Mouse (Mus musculus): Measurements from ENCODE around the gene Zbtb7a. TPM values are rescaled to one million over a fixed set of nuclear protein-coding genes. Genes with fewer than 3 reads are reported as not detected.
"Not testable (repeated sequence)": the region's sequence is repeated elsewhere in the genome, so short reads cannot be mapped to it uniquely, and the experiment has no call there.

Zbtb7a gene
- polyA plus RNA-seq, 1 experiment from 2014 or later, result 16.2 TPM

- no peaks in the 10 kb centered on the region for H3K27me3 ChIP-seq (replicated peaks)
- ATAC-seq (replicated peaks), result peak; percentile 77
- WGBS, result under 1% methylated on average over 77 of the region's 77 CpGs
Measured at GRCm38 (mm10) chr10:81176466-81177271, 41.6 kb downstream of the Zbtb7a start, which contains the start of gene Eef2. TSS of gene Eef2 (plus strand) at chr10:81176631.

GRCm38 (mm10) chr10:81177491-81177925 is 42.5 kb downstream of the Zbtb7a start:
- peaks cover 63% of the 10 kb centered on the region for H3K4me1 ChIP-seq

More at GRCm38 (mm10) chr10:81176466-81177271, 41.6 kb downstream of the Zbtb7a start, which contains the start of gene Eef2:
- peak within 1 kb of the TSS; percentile 96 for H3K4me3 ChIP-seq
- peak within 1 kb of the TSS; percentile 94 for H3K27ac ChIP-seq
- peak within 1 kb of the TSS; percentile 91 for H3K4me2 ChIP-seq
- no peaks in the 10 kb centered on the region for H3K9me3 ChIP-seq
- H3K4me1 ChIP-seq, result peaks cover 55% of the 10 kb centered on the region
- peak within 1 kb of the TSS; percentile 94 for H3K9ac ChIP-seq
- H3K36me3 ChIP-seq (replicated peaks), result peaks cover 42% of the 10 kb centered on the region

GRCm38 (mm10) chr10:81177958-81178712 is 43.1 kb downstream of the Zbtb7a start:
- WGBS, result 69% methylated on average over 14 of the region's 14 CpGs
- Histone ChIP-seq H3K27me3 (replicated peaks) (no peaks in the 10 kb centered on the region), H3K4me2 (peak overlapping the region; percentile 91), H3K4me1 (peaks cover 58% of the 10 kb centered on the region), H3K36me3 (replicated peaks) (peaks cover 46% of the 10 kb centered on the region), H3K27ac (no peak overlapping the region), H3K4me3 (peak overlapping the region; percentile 96), H3K9me3 (no peaks in the 10 kb centered on the region), H3K9ac (peak overlapping the region; percentile 94)
- no peak for ATAC-seq (replicated peaks)

More at GRCm38 (mm10) chr10:81177491-81177925, 42.5 kb downstream of the Zbtb7a start:
- H3K9ac ChIP-seq, result peak overlapping the region; percentile 94
- whole genome bisulfite sequencing, result 13% methylated on average over 16 of the region's 16 CpGs
- peaks cover 46% of the 10 kb centered on the region for H3K36me3 ChIP-seq (replicated peaks)
- H3K27me3 ChIP-seq (replicated peaks), result no peaks in the 10 kb centered on the region
- H3K27ac ChIP-seq, result peak overlapping the region; percentile 94
- peak overlapping the region; percentile 96 for H3K4me3 ChIP-seq
- H3K4me2 ChIP-seq, result peak overlapping the region; percentile 91
- no peaks in the 10 kb centered on the region for H3K9me3 ChIP-seq
- ATAC-seq (replicated peaks), result no peak

GRCm38 (mm10) chr10:81178927-81179326 is 43.9 kb downstream of the Zbtb7a start:
- H3K9me3 ChIP-seq, result no peaks in the 10 kb centered on the region
- peak overlapping the region; percentile 2; the same call in 1 of the 2 replicates for H3K9ac ChIP-seq
- no peak overlapping the region for H3K4me3 ChIP-seq
- peaks cover 46% of the 10 kb centered on the region for H3K36me3 ChIP-seq (replicated peaks)
- H3K27ac ChIP-seq, result no peak overlapping the region
- ATAC-seq (replicated peaks), result no peak
- no peak overlapping the region for H3K4me2 ChIP-seq
- H3K27me3 ChIP-seq (replicated peaks), result no peaks in the 10 kb centered on the region
- H3K4me1 ChIP-seq, result peaks cover 56% of the 10 kb centered on the region
- 93% methylated on average over 11 of the region's 11 CpGs for WGBS

GRCm38 (mm10) chr10:81179451-81180342 is 44.7 kb downstream of the Zbtb7a start:
- Histone ChIP-seq H3K36me3 (replicated peaks) (peaks cover 50% of the 10 kb centered on the region), H3K4me3 (no peak overlapping the region), H3K4me2 (no peak overlapping the region), H3K9ac (no peak overlapping the region), H3K27ac (no peak overlapping the region), H3K4me1 (peaks cover 53% of the 10 kb centered on the region), H3K27me3 (replicated peaks) (no peaks in the 10 kb centered on the region), H3K9me3 (no peaks in the 10 kb centered on the region)
- ATAC-seq (replicated peaks), result no peak
- 91% methylated on average over 32 of the region's 32 CpGs for WGBS

GRCm38 (mm10) chr10:81180946-81181345 is 45.9 kb downstream of the Zbtb7a start:
- WGBS, result 92% methylated on average over 13 of the region's 13 CpGs
- no peak overlapping the region for H3K4me2 ChIP-seq
- H3K27ac ChIP-seq, result no peak overlapping the region
- H3K9me3 ChIP-seq, result no peaks in the 10 kb centered on the region
- no peak overlapping the region for H3K4me3 ChIP-seq
- no peaks in the 10 kb centered on the region for H3K27me3 ChIP-seq (replicated peaks)
- no peak overlapping the region for H3K9ac ChIP-seq
- ATAC-seq (replicated peaks), result no peak
- H3K4me1 ChIP-seq, result peaks cover 41% of the 10 kb centered on the region
- H3K36me3 ChIP-seq (replicated peaks), result peaks cover 53% of the 10 kb centered on the region

GRCm38 (mm10) chr10:81181860-81182259 is 46.8 kb downstream of the Zbtb7a start:
- Histone ChIP-seq H3K4me1 (peaks cover 38% of the 10 kb centered on the region), H3K27ac (peak overlapping the region; percentile 56; the same call in 1 of the 2 replicates), H3K36me3 (replicated peaks) (peaks cover 59% of the 10 kb centered on the region)
- H3K9me3 ChIP-seq; H3K4me3 ChIP-seq; ATAC-seq (replicated peaks); H3K9ac ChIP-seq; H3K4me2 ChIP-seq; H3K27me3 ChIP-seq (replicated peaks): not testable (repeated sequence)
- WGBS, result 75% methylated on average over 12 of the region's 12 CpGs

GRCm38 (mm10) chr10:81182336-81183333 is 47.6 kb downstream of the Zbtb7a start, which contains the start of gene Dapk3:
TSS of gene Dapk3 (plus strand) at chr10:81183005.
- H3K4me1 ChIP-seq, result peaks cover 33% of the 10 kb centered on the region
- H3K4me3 ChIP-seq, result peak within 1 kb of the TSS; percentile 58

GRCm38 (mm10) chr10:81183805-81184204 is 48.8 kb downstream of the Zbtb7a start, which contains the start of gene 4930442H23Rik:
TSS of gene 4930442H23Rik (minus strand) at chr10:81183849.
- 86% methylated on average over 5 of the region's 5 CpGs for WGBS
- H3K36me3 ChIP-seq (replicated peaks), result peaks cover 48% of the 10 kb centered on the region

More at GRCm38 (mm10) chr10:81182336-81183333, 47.6 kb downstream of the Zbtb7a start, which contains the start of gene Dapk3:
- peaks cover 60% of the 10 kb centered on the region for H3K36me3 ChIP-seq (replicated peaks)
- H3K9ac ChIP-seq, result peak within 1 kb of the TSS; percentile 72
- no peaks in the 10 kb centered on the region for H3K9me3 ChIP-seq
- ATAC-seq (replicated peaks), result peak; percentile 94
- H3K4me2 ChIP-seq, result peak within 1 kb of the TSS; percentile 53
- H3K27ac ChIP-seq, result peak within 1 kb of the TSS; percentile 88
- no peaks in the 10 kb centered on the region for H3K27me3 ChIP-seq (replicated peaks)
- WGBS, result 4% methylated on average over 53 of the region's 53 CpGs

GRCm38 (mm10) chr10:81184765-81185164 is 49.7 kb downstream of the Zbtb7a start:
- Histone ChIP-seq H3K4me3 (no peak overlapping the region), H3K4me1 (peaks cover 23% of the 10 kb centered on the region), H3K9ac (no peak overlapping the region), H3K4me2 (no peak overlapping the region), H3K9me3 (no peaks in the 10 kb centered on the region), H3K36me3 (replicated peaks) (peaks cover 38% of the 10 kb centered on the region), H3K27me3 (replicated peaks) (no peaks in the 10 kb centered on the region), H3K27ac (no peak overlapping the region)
- WGBS, result 79% methylated on average over 4 of the region's 4 CpGs
- no peak for ATAC-seq (replicated peaks)

More at GRCm38 (mm10) chr10:81183805-81184204, 48.8 kb downstream of the Zbtb7a start, which contains the start of gene 4930442H23Rik:
- H3K9ac ChIP-seq, result peak within 1 kb of the TSS; percentile 72
- ATAC-seq (replicated peaks), result no peak
- peak within 1 kb of the TSS; percentile 58 for H3K4me3 ChIP-seq
- peak within 1 kb of the TSS; percentile 53 for H3K4me2 ChIP-seq
- H3K9me3 ChIP-seq, result no peaks in the 10 kb centered on the region
- H3K27me3 ChIP-seq (replicated peaks), result no peaks in the 10 kb centered on the region
- peak within 1 kb of the TSS; percentile 88 for H3K27ac ChIP-seq
- peaks cover 23% of the 10 kb centered on the region for H3K4me1 ChIP-seq

Measured in midbrain, embryonic 15.5 days (tissue).